ENCODE assay signal across 8 mouse cellular contexts in genomic region chr15:82047080-82047883, GRCm38 (mm10). TPM values are rescaled to one million over a fixed set of nuclear protein-coding genes. Genes with fewer than 3 reads are reported as not detected.
DNase-seq lines count a peak whose midpoint lies in the region; ATAC-seq lines count a peak whose summit lies in the region.

Gene Snu13 (minus strand): TSS chr15:82047598.

- no peaks in the 10 kb centered on the region for H3K9me3 ChIP-seq in hindbrain, embryonic 11.5 days (ENCODE audit: control insufficient read depth, low read length)

- ATAC-seq in hindbrain, embryonic 11.5 days (ENCODE audit: low FRiP score): peak; percentile 82

- H3K4me3 ChIP-seq in hindbrain, embryonic 11.5 days (ENCODE audit: low read depth, low read length): peak within 1 kb of the TSS; percentile 84

- no peaks in the 10 kb centered on the region for H3K27me3 ChIP-seq in hindbrain, embryonic 11.5 days (ENCODE audit: control insufficient read depth, insufficient read depth, low read length)

- H3K36me3 ChIP-seq in hindbrain, embryonic 11.5 days (ENCODE audit: control insufficient read depth, insufficient read depth, low read length): 0 out of 2 replicates have a peak, but pooled peaks cover 2% of the 10 kb centered on the region

- peaks cover 6% of the 10 kb centered on the region; the same call in 1 of the 2 replicates for H3K4me1 ChIP-seq in hindbrain, embryonic 11.5 days (replicated peaks; ENCODE audit: control insufficient read depth, insufficient read depth, low read length)

- peak within 1 kb of the TSS; percentile 83 for H3K9ac ChIP-seq in hindbrain, embryonic 11.5 days (ENCODE audit: low read depth, low read length)

- H3K27ac ChIP-seq in hindbrain, embryonic 11.5 days (ENCODE audit: low read depth, low read length): peak within 1 kb of the TSS; percentile 34; the same call in 1 of the 2 replicates

- WGBS in hindbrain, embryonic 11.5 days: under 1% methylated on average over 70 of the region's 74 CpGs

- peak; percentile 64 for DNase-seq in MEL-GATA-1-ER (ENCODE audit: extremely low read depth, low read depth)
- DNase-seq in cerebellum, adult 9-10 months: peak; percentile 90
- DNase-seq in frontal cortex, adult 2 months (ENCODE audit: extremely low spot score in 1 of 2, low spot score in 1 of 2): peak; percentile 83 to 96
- DNase-seq in hindbrain, embryonic 11.5 days (ENCODE audit: low spot score): peak; percentile 95
- peak; percentile 93 to 94 for DNase-seq in layer of hippocampus, postnatal 10 days (ENCODE audit: low spot score in 2 of 2)
- peak; percentile 95 for DNase-seq in lung, postnatal 10 days
- peak; percentile 89 for DNase-seq in ovary, postnatal 36 days (ENCODE audit: low spot score)
- DNase-seq in thymus, postnatal 25 days: peak; percentile 94

- H3K4me2 ChIP-seq in hindbrain, embryonic 11.5 days (replicated peaks; ENCODE audit: low read depth, low read length): peak within 1 kb of the TSS; percentile 84

RNA-seq across cellular contexts. Expression of gene Snu13, which starts in this region (rescaled TPM):
- 132 and 144 TPM in 2 replicates for polyA plus RNA-seq in frontal cortex, adult 2 months (2012; rRNA removed)
- polyA plus RNA-seq in hindbrain, embryonic 11.5 days (2014; fragmentation: Nextera tagmentation; extraction: Ambion mirVana): 262 and 282 TPM in 2 replicates
- 100 to 1,000 TPM in 1 of 2 experiments, 10 to 100 TPM in 1; 97.5 to 108 TPM for total RNA-seq in layer of hippocampus, postnatal 10 days (2021)

Comparison
In these comparisons a context has a peak if more than half of its experiments do, and no peak if none do; other contexts are left out.
1. Peak in every context shown above with its lines: DNase-seq, ATAC-seq, H3K4me3 ChIP-seq and H3K27ac ChIP-seq.